Mouse (Mus musculus) liver, adult 2 months (tissue): ENCODE measurements around the gene Gm17545. TPM values are rescaled to one million over a fixed set of nuclear protein-coding genes. Genes with fewer than 3 reads are reported as not detected.
A peak's percentile ranks its signal among the peaks of the same experiment; 100 is the strongest.

Experiments used
- DNase-seq: peaks from one replicate; pipeline ENCODE4 v3.0.0-alpha.2; 2011; ENCODE audit warnings: low read depth, low spot score; ENCODE audit errors: extremely low read depth
- H3K27ac ChIP-seq: fragments of 200-500 bp; replicated peaks from 2 replicates; pipeline ENCODE4 v1.5.1; 2012; ENCODE audit warnings: low read depth, mild to moderate bottlenecking, control low read depth, inconsistent platforms, low read length; ENCODE audit not compliant: insufficient read depth
- H3K27me3 ChIP-seq: fragments of 200-500 bp; 2 replicates; pipeline ENCODE4 v1.6.1; 2012; ENCODE audit warnings: mild to moderate bottlenecking, moderate library complexity, low read length, inconsistent platforms; ENCODE audit not compliant: control insufficient read depth, insufficient read depth
- H3K36me3 ChIP-seq: fragments of 200-500 bp; 2 replicates; pipeline ENCODE4 v1.6.1; 2012; ENCODE audit warnings: low read length, inconsistent platforms; ENCODE audit not compliant: control insufficient read depth, insufficient read depth
- H3K4me1 ChIP-seq: fragments of 200-500 bp; 2 replicates; pipeline ENCODE4 v1.6.1; 2011; ENCODE audit warnings: low read length; ENCODE audit not compliant: control insufficient read depth, insufficient read depth
- H3K4me3 ChIP-seq: fragments of 200-500 bp; 2 replicates; pipeline ENCODE4 v1.5.1; 2011; ENCODE audit warnings: low read depth, mild to moderate bottlenecking, control low read depth, low read length, moderate library complexity; ENCODE audit not compliant: insufficient read depth
- H3K79me2 ChIP-seq: fragments of 200-500 bp; 2 replicates; pipeline ENCODE4 v1.6.1; 2012; ENCODE audit warnings: inconsistent platforms, mild to moderate bottlenecking, low read length, moderate library complexity; ENCODE audit not compliant: control insufficient read depth, insufficient read depth
- H3K9ac ChIP-seq: fragments of 200-500 bp; 2 replicates; pipeline ENCODE4 v1.6.1; 2012; ENCODE audit warnings: low read depth, mild to moderate bottlenecking, control low read depth, inconsistent platforms, low read length
- CTCF ChIP-seq: fragments of 200-500 bp; IDR thresholded peaks from 2 replicates; pipeline ENCODE4 v1.5.1; 2011; ENCODE audit warnings: low read depth, low read length, control low read depth
- POLR2A ChIP-seq: fragments of 200-500 bp; IDR thresholded peaks from 2 replicates; pipeline ENCODE4 v1.6.1; 2011; ENCODE audit warnings: low read length, control low read depth; ENCODE audit not compliant: insufficient read depth; ENCODE audit errors: extremely low read depth
- WGBS: fragments of 180-500 bp; shearing (Covaris S2); methylation state at CpG from one replicate; pipeline ENCODE4 v1.1.7; 2018; 5-methylcytosine and 5-hydroxymethylcytosine counted together
- polyA plus RNA-seq: library from polyadenylated mRNA; depleted of rRNA; stranded (reverse); fragments of >200 nt; gene quantifications from 2 replicates; pipeline ENCODE4 v1.2.3, GENCODE M21; 2012
- total RNA-seq: library from RNA; depleted of rRNA; stranded (reverse); fragments of >200 nt; gene quantifications from 2 replicates; pipeline ENCODE4 v1.2.3, GENCODE M21; 2014

The Gm17545 gene
- total and polyA plus RNA-seq, 2 experiments = not detected

- Histone ChIP-seq H3K79me2 (no peaks in the 10 kb centered on the region), H3K36me3 (no peaks in the 10 kb centered on the region), H3K4me3 (no peak overlapping the region), H3K4me1 (peaks cover 7% of the 10 kb centered on the region; the same call in 1 of the 2 replicates), H3K9ac (no peak overlapping the region), H3K27ac (no peak overlapping the region), H3K27me3 (no peaks in the 10 kb centered on the region)
- WGBS = 27% methylated on average over 5 of the region's 5 CpGs
- peak; percentile 61 for DNase-seq
- TF ChIP-seq POLR2A (no peak), CTCF (no peak)
Observed at GRCm38 (mm10) chr9:22430315-22430840, 23.7 kb upstream of the Gm17545 start.

- Histone ChIP-seq H3K4me3 (no peak overlapping the region), H3K27me3 (no peaks in the 10 kb centered on the region), H3K36me3 (no peaks in the 10 kb centered on the region), H3K79me2 (no peaks in the 10 kb centered on the region), H3K9ac (no peak overlapping the region), H3K27ac (no peak overlapping the region), H3K4me1 (peaks cover 7% of the 10 kb centered on the region; the same call in 1 of the 2 replicates)
- TF ChIP-seq POLR2A (no peak), CTCF (no peak)
- no peak for DNase-seq
- WGBS = 72% methylated on average over 2 of the region's 2 CpGs
Observed at GRCm38 (mm10) chr9:22433221-22433620, 20.9 kb upstream of the Gm17545 start.

- Histone ChIP-seq H3K4me1 (peaks cover 7% of the 10 kb centered on the region; the same call in 1 of the 2 replicates), H3K27ac (no peak overlapping the region), H3K4me3 (no peak overlapping the region), H3K79me2 (no peaks in the 10 kb centered on the region), H3K27me3 (no peaks in the 10 kb centered on the region), H3K9ac (no peak overlapping the region), H3K36me3 (no peaks in the 10 kb centered on the region)
- TF ChIP-seq CTCF = no peak
- WGBS = 93% methylated on average over 2 of the region's 2 CpGs
- no peak for DNase-seq
Observed at GRCm38 (mm10) chr9:22434101-22434500, 20.0 kb upstream of the Gm17545 start.

DNA sequence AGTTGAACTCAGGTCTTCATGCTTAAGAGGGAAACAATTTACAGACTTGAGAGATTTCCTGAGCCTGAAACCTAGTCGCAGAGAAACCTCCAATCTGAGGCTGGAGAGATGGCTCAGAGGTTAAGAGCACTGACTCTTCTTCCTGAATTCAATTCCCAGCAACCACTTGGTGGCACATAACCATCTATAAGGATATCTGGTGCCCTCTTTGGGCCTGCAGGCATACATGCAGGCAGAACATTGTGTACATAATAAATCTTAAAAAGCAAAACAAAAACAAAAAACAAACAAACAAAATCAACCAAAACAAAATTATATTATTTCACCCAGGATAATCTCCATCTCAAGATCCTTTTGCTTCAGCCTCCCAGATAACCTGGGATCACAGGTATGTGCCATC lies 15.3 kb upstream of the Gm17545 start:
- no peak overlapping the region for H3K9ac ChIP-seq
- TF ChIP-seq POLR2A (no peak), CTCF (no peak)
- no peak for DNase-seq
- WGBS = 59% methylated on average over 1 of the region's 1 CpGs
- H3K27ac ChIP-seq = no peak overlapping the region
- H3K36me3 ChIP-seq = no peaks in the 10 kb centered on the region
- no peaks in the 10 kb centered on the region for H3K79me2 ChIP-seq
- no peaks in the 10 kb centered on the region for H3K27me3 ChIP-seq
- no peaks in the 10 kb centered on the region for H3K4me1 ChIP-seq
- H3K4me3 ChIP-seq = no peak overlapping the region

GRCm38 (mm10) chr9:22443157-22443556 lies 10.9 kb upstream of the Gm17545 start:
- Histone ChIP-seq H3K4me3 (no peak overlapping the region), H3K79me2 (no peaks in the 10 kb centered on the region), H3K27ac (no peak overlapping the region), H3K36me3 (peaks cover 3% of the 10 kb centered on the region; the same call in 1 of the 2 replicates), H3K9ac (no peak overlapping the region), H3K27me3 (no peaks in the 10 kb centered on the region), H3K4me1 (no peaks in the 10 kb centered on the region)
- TF ChIP-seq CTCF = no peak
- TF ChIP-seq POLR2A = no peak
- DNase-seq = no peak
- WGBS = 92% methylated on average over 10 of the region's 10 CpGs

- Histone ChIP-seq H3K27me3 (no peaks in the 10 kb centered on the region), H3K36me3 (peaks cover 8% of the 10 kb centered on the region; the same call in 1 of the 2 replicates), H3K4me3 (no peak overlapping the region), H3K4me1 (no peaks in the 10 kb centered on the region), H3K9ac (no peak overlapping the region), H3K79me2 (no peaks in the 10 kb centered on the region), H3K27ac (no peak overlapping the region)
- DNase-seq = no peak
- WGBS = 73% methylated on average over 1 of the region's 1 CpGs
- TF ChIP-seq POLR2A = no peak
Observed at GRCm38 (mm10) chr9:22445123-22445522, 9.0 kb upstream of the Gm17545 start.
